Mouse (Mus musculus): ENCODE measurements around the gene a. TPM values are rescaled to one million over a fixed set of nuclear protein-coding genes. Genes with fewer than 3 reads are reported as not detected.
"Not testable (repeated sequence)": the region's sequence is repeated elsewhere in the genome, so short reads cannot be mapped to it uniquely, and the experiment has no call there.

Gene a
- polyA plus RNA-seq, 1 experiment = 0.70 TPM

DNA sequence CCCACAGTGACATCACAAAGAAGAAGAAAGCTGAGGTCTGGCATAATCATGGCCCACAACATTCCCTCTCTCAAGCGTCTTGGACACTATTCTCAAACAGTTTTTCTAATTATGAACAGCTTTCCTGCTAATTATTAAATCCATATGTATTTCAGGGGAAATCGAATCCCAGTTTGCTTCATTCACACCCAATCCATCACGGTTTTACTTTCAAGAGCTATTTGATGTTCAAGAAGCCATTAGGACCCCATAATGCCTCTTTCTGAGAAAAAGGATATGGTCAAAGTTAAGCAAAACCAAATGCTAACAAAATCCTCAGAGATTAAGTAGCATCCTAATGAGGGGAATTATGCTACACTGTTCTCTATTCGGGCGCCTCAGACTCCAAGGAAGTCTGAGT, 181.8 kb downstream of the a start:
- no peak for TF ChIP-seq GATA1 (IDR thresholded peaks at IDR 0.05; ENCODE audit: low read length)

DNA sequence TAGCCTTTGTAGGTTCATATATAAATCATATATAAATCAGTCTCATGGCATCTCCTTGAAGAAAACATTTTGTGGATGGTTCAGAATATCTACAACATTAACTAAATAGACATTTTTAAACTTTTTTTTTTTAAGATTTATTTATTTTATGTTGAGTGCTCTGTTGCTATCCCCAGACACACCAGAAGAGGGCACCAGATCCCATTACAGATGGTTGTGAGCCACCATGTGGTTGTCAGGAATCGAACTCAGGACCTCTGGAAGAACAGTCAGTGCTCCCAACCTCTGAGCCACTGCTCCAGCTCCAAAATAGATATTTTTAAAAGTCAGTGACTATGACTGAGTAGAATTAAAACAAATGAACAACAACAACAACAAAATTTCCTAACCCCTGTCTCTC, 195.4 kb downstream of the a start:
- TF ChIP-seq GATA1 (IDR thresholded peaks at IDR 0.05; ENCODE audit: low read length) = no peak

DNA sequence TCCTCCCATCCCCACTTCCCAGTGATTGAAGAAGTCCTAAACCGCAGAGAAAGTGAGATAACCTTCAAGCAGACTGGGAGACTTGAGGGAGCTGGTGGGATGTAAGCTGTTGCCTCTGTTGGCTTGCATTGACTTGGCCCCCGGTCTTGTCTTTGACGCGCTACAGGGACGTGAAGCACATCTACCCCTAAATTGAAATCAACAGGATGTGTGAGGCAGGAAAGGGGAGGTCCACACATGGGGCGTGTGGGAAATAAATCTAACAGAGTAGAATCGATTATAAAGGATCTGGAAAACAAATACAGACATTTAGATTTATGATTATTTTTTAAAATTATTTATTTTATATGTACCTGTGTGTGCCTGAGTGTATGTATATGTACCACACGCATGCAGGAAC, 200.2 kb downstream of the a start:
- TF ChIP-seq GATA1 (IDR thresholded peaks at IDR 0.05; ENCODE audit: low read length) = no peak

GRCm38 (mm10) chr2:154992083-154992482, 200.9 kb downstream of the a start:
- no peak for TF ChIP-seq GATA1 (IDR thresholded peaks at IDR 0.05; ENCODE audit: low read length)

- no peak for TF ChIP-seq GATA1 (IDR thresholded peaks at IDR 0.05; ENCODE audit: low read length)
Measured at GRCm38 (mm10) chr2:155005491-155005890, 214.3 kb downstream of the a start.

GRCm38 (mm10) chr2:155011086-155011656, 220.0 kb downstream of the a start:
- no peak for TF ChIP-seq GATA1 (IDR thresholded peaks at IDR 0.05; ENCODE audit: low read length)

DNA sequence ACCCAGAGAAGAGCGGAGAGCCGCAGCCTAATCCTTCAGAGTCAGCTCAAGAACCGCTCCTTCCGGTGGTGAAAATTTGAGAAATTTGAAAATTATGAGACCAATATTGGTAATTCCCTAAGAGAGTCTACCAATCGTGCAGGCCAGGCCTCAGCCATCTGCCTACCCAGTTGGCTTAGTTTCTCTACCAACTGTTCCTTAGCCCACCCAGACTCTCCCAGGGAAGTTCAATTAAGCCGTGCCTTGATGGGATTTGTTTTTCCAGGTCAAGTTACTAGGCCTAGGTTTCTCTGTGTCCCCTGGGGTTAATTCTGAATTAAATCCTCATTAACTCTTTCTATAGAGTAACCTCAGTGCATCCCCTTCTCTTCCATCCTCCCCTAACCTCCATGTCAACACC, 221.8 kb downstream of the a start:
- no peak for TF ChIP-seq GATA1 (IDR thresholded peaks at IDR 0.05; ENCODE audit: low read length)

- TF ChIP-seq GATA1 (IDR thresholded peaks at IDR 0.05; ENCODE audit: low read length) = not testable (repeated sequence)
Measured at GRCm38 (mm10) chr2:155018251-155018755, 227.1 kb downstream of the a start, which contains the start of gene Gm14226. Gm14226 (plus strand) TSS chr2:155018266.

DNA sequence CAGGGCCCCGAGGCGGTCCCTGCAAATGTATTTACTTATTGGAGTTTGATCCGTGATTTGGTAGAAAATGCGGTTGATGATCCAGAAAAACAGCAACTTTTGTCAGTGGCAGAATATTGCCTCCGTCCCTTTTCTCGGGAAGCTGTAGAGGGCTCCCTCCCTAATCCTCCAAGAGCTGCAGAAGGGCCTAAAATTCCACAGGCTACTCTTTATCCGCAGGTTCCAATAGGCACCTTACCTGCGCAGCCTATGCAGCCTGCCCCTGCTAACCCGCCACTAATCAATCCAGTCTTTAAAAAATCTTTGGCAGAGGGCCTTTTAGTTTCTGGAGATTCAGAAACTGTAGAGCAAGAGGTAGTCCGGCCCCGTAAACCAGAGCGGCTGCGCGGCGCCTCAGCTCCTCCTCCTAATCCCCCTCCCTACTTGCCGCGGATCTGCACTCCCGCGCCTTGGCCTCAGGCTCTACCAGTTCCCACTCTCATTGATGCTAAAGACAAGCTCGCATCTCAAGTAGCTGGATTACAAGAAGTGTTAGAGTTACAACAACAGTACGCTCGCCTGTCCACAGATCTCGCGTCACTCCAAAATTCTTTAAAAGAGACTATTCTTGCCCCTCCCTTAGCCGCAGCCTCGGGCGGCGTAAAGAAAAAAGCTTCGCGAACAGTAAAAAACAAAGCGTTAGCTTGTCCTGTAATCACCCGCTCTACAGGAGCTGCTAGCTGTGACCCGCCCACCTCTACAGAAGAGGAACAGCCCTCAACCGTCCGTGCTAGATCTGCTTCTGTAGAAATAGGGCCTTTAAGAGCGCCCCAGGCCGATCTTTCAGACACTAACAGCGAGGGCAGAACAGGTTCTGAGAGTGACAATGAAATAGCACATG, 227.8 kb downstream of the a start:
- TF ChIP-seq GATA1 (IDR thresholded peaks at IDR 0.05; ENCODE audit: low read length) = no peak

DNA sequence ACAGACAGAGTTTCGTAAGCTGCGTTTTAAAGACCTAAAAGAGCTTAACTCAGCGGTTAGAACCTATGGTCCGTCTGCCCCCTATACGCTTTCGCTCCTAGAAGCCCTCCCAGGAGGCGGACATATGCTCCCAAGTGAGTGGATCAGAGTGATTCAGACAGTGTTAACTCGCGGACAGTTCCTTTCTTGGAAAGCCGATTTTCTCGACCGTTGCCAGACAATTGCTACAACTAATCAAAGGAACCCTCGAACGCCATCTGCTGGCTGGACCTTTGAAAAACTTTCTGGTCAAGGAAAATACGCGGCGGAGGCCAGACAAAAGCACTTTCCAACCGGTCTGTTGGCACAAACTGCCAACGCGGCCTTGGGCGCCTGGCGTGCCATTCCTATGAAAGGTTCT, 228.5 kb downstream of the a start:
- no peak for TF ChIP-seq GATA1 (IDR thresholded peaks at IDR 0.05; ENCODE audit: low read length)

- TF ChIP-seq GATA1 (IDR thresholded peaks at IDR 0.05; ENCODE audit: low read length) = no peak
Measured at GRCm38 (mm10) chr2:155030831-155031230, 239.6 kb downstream of the a start.

GRCm38 (mm10) chr2:155032938-155033710, 241.9 kb downstream of the a start:
- TF ChIP-seq GATA1 (IDR thresholded peaks at IDR 0.05; ENCODE audit: low read length) = no peak

GRCm38 (mm10) chr2:155039956-155040355, 248.8 kb downstream of the a start:
- no peak for TF ChIP-seq GATA1 (IDR thresholded peaks at IDR 0.05; ENCODE audit: low read length)

GRCm38 (mm10) chr2:155044542-155044941, 253.3 kb downstream of the a start:
- TF ChIP-seq GATA1 (IDR thresholded peaks at IDR 0.05; ENCODE audit: low read length) = no peak

DNA sequence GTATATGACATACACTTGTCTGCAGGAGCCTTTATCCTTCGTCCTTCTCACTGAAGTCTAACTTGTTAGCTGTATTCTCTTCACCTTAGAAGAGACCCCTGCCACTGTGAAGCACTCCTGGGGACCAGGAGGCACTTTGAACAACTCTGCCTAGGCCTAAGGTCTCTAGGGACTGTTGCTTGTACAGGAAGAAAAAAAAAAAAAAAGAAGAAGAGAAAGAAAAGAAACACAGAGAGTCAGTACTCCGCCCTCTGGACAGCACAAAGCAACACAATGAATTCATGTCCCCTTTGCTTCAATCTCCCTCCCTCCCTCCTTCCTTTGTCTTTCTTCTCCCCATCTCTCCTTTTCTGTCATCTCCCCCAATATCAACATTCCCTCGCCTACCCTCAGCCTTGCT, 253.9 kb downstream of the a start:
- TF ChIP-seq GATA1 (IDR thresholded peaks at IDR 0.05; ENCODE audit: low read length) = no peak

- TF ChIP-seq GATA1 (IDR thresholded peaks at IDR 0.05; ENCODE audit: low read length) = no peak
Measured at GRCm38 (mm10) chr2:155046803-155047202, 255.6 kb downstream of the a start.
